Mouse (Mus musculus): ENCODE measurements at regions not wholly inside any gene's neighbourhood (a gene's known extent, or its start where the extent isn't known, plus 50 kb on each side); places are given as distances from the start of the nearest gene placed in this dataset.

GRCm38 (mm10) chr16:30008451-30009357 is 55.5 kb upstream of the Hes1 start:
- TF ChIP-seq CTCF (IDR thresholded peaks at IDR 0.05; ENCODE audit: insufficient read depth, low read depth, low read length): no peak; the same call in 1 of the 2 replicates
- TF ChIP-seq POLR2A (IDR thresholded peaks at IDR 0.05; ENCODE audit: insufficient read depth, low read depth, low read length): no peak
